In genomic region chr17:83886395-83886794, GRCm38 (mm10) we compare ENCODE assay signal across 26 mouse cellular contexts. TPM values are rescaled to one million over a fixed set of nuclear protein-coding genes. Genes with fewer than 3 reads are reported as not detected.
A peak's percentile ranks its signal among the peaks of the same experiment; 100 is the strongest.
DNase-seq lines count a peak whose midpoint lies in the region; ATAC-seq and TF ChIP-seq lines count a peak whose summit lies in the region.
"Had no signal": no experiment of that assay in that cellular context is flagged by ENCODE, and none has a peak within 500 bp of the region (broad histone marks: within the 10 kb centered on the region; RNA-seq: fewer than 3 reads in every experiment).

No protein-coding gene starts in this region.

- TF ChIP-seq CTCF in stomach, postnatal 0 days (IDR thresholded peaks at IDR 0.05; ENCODE audit: low read depth) = no peak

- peak overlapping the region; percentile 74 for H3K27ac ChIP-seq in brown adipose tissue, adult 24 weeks (replicated peaks; ENCODE audit: low read depth, low read length)
- 0 out of 2 replicates have a peak overlapping the region, but pooled peaks have one; percentile 2 for H3K27ac ChIP-seq in stomach, postnatal 0 days (replicated peaks)
- H3K27ac ChIP-seq: forebrain, embryonic 12.5 days; forebrain, embryonic 15.5 days; heart, embryonic 15.5 days; hindbrain, embryonic 14.5 days had no signal

- H3K4me1 ChIP-seq in brown adipose tissue, adult 24 weeks (ENCODE audit: control insufficient read depth, insufficient read depth, insufficient read length, low read length) = peaks cover 20% of the 10 kb centered on the region
- H3K4me1 ChIP-seq in stomach, postnatal 0 days (replicated peaks; ENCODE audit: control insufficient read depth, insufficient read depth) = 0 out of 2 replicates have a peak, but pooled peaks cover 11% of the 10 kb centered on the region

- no peak overlapping the region for H3K9ac ChIP-seq in stomach, postnatal 0 days (ENCODE audit: low read length)
- H3K9ac ChIP-seq: forebrain, embryonic 12.5 days; forebrain, embryonic 15.5 days; heart, embryonic 12.5 days; heart, embryonic 15.5 days; hindbrain, embryonic 14.5 days had no signal

- 75% methylated on average over 3 of the region's 3 CpGs for WGBS in stomach, postnatal 0 days

- no peaks in the 10 kb centered on the region for H3K9me3 ChIP-seq in stomach, postnatal 0 days (ENCODE audit: control insufficient read depth, low read length)
- H3K9me3 ChIP-seq: forebrain, embryonic 12.5 days; forebrain, embryonic 15.5 days; heart, embryonic 12.5 days; heart, embryonic 15.5 days had no signal

- no peaks in the 10 kb centered on the region for H3K36me3 ChIP-seq in stomach, postnatal 0 days (ENCODE audit: control insufficient read depth, insufficient read depth, low read length)
- H3K36me3 ChIP-seq: forebrain, embryonic 12.5 days; forebrain, embryonic 15.5 days; heart, embryonic 12.5 days; heart, embryonic 15.5 days had no signal

- no peak for ATAC-seq in stomach, postnatal 0 days (ENCODE audit: low FRiP score, low TSS enrichment)
- ATAC-seq: activated CD4-positive, CD25-positive, alpha-beta regulatory T cell, adult 4 months; CD4-positive, CD25-positive, alpha-beta regulatory T cell, adult 4 months; forebrain, embryonic 15.5 days; intestine, postnatal 0 days had no signal

- no peaks in the 10 kb centered on the region for H3K27me3 ChIP-seq in stomach, postnatal 0 days (ENCODE audit: control insufficient read depth, insufficient read depth, low read length)
- H3K27me3 ChIP-seq: forebrain, embryonic 12.5 days; forebrain, embryonic 15.5 days; heart, embryonic 12.5 days; heart, embryonic 15.5 days had no signal

- H3K4me2 ChIP-seq in stomach, postnatal 0 days (replicated peaks; ENCODE audit: low read depth) = no peak overlapping the region
- H3K4me2 ChIP-seq: forebrain, embryonic 12.5 days; forebrain, embryonic 15.5 days; heart, embryonic 12.5 days; heart, embryonic 15.5 days; hindbrain, embryonic 14.5 days had no signal

- TF ChIP-seq EP300 in stomach, postnatal 0 days (optimal IDR thresholded peaks at IDR 0.05) = no peak

- H3K4me3 ChIP-seq in brown adipose tissue, adult 24 weeks (ENCODE audit: insufficient read depth, low read depth, low read length) = no peak overlapping the region
- no peak overlapping the region for H3K4me3 ChIP-seq in stomach, postnatal 0 days (ENCODE audit: low read depth, low read length)
- H3K4me3 ChIP-seq: forebrain, embryonic 12.5 days; forebrain, embryonic 15.5 days; heart, embryonic 12.5 days; heart, embryonic 15.5 days had no signal

- DNase-seq in NIH3T3 (ENCODE audit: low read depth) = peak; percentile 64
- DNase-seq in fibroblast of lung, adult 2 months (ENCODE audit: low read depth) = peak; percentile 54
- no peak for DNase-seq in stomach, postnatal 0 days (ENCODE audit: low spot score)
- no peak for DNase-seq in heart, adult 9 months (ENCODE audit: low spot score in 2 of 2)
- no peak for DNase-seq in thymus, adult 18-20 months
- DNase-seq: adrenal gland, adult 8-10 months; cerebellum, adult 11-12 months; cerebellum, adult 8-10 months; cerebellum, postnatal 10 days; cerebellum, postnatal 36 days; embryo, embryonic 11 days; gastrocnemius, postnatal 14 days; heart, adult 11 months; heart, postnatal 10 days; heart, postnatal 4 days had no signal

RNA-seq across cellular contexts. Expression of gene Haao, which starts 38.6 kb away (rescaled TPM):
- polyA plus RNA-seq in brown adipose tissue, adult 24 weeks (2012; ENCODE audit: insufficient read depth, insufficient read length, missing spikeins) = not detected in 2 replicates
- 0.13 and 0.36 TPM in 2 replicates for polyA plus RNA-seq in stomach, postnatal 0 days (2015; fragmentation: Nextera tagmentation; extraction: Ambion mirVana)
- polyA plus RNA-seq: C2C12; forebrain, embryonic 12.5 days; forebrain, embryonic 15.5 days; hindbrain, embryonic 11.5 days; hindbrain, embryonic 14.5 days had no signal

Comparison
In these comparisons a context has a peak if more than half of its experiments do, and no peak if none do; other contexts are left out.
1. DNase-seq: peak in NIH3T3 (single experiment) and fibroblast of lung, adult 2 months (single experiment); none in stomach, postnatal 0 days (single experiment), heart, adult 9 months (0 of 2) and thymus, adult 18-20 months (0 of 2).